Mouse (Mus musculus) olfactory bulb, adult 2 months (tissue): ENCODE results near the gene Rad51. TPM values are rescaled to one million over a fixed set of nuclear protein-coding genes. Genes with fewer than 3 reads are reported as not detected.

Experiments
- H3K27ac ChIP-seq: fragments of 200-500 bp; 2 replicates; pipeline ENCODE4 v1.5.1; 2012; ENCODE audit warnings: low read depth, low read length; ENCODE audit not compliant: insufficient read depth
- H3K4me1 ChIP-seq: fragments of 200-500 bp; 2 replicates; pipeline ENCODE4 v1.6.1; 2012; ENCODE audit warnings: low read length; ENCODE audit not compliant: control insufficient read depth, insufficient read depth
- H3K4me3 ChIP-seq: fragments of 200-500 bp; 2 replicates; pipeline ENCODE4 v1.5.1; 2012; ENCODE audit warnings: mild to moderate bottlenecking, low read depth, low read length, moderate library complexity; ENCODE audit not compliant: insufficient read depth
- CTCF ChIP-seq: fragments of 200-500 bp; IDR thresholded peaks from 2 replicates; pipeline ENCODE4 v1.5.1; 2012; ENCODE audit warnings: low read depth, mild to moderate bottlenecking, low read length, moderate library complexity; ENCODE audit not compliant: insufficient read depth
- POLR2A ChIP-seq: fragments of 200-500 bp; IDR thresholded peaks from 2 replicates; pipeline ENCODE4 v1.6.1; 2012; ENCODE audit warnings: mild to moderate bottlenecking, low read depth, low read length, moderate library complexity; ENCODE audit not compliant: insufficient read depth
- WGBS: fragments of 180-500 bp; shearing (Covaris S2); methylation state at CpG from one replicate; pipeline ENCODE4 v1.1.7; 2018; 5-methylcytosine and 5-hydroxymethylcytosine counted together
- polyA plus RNA-seq: library from polyadenylated mRNA; stranded (reverse); fragments of >200 nt; gene quantifications from 2 replicates; pipeline ENCODE4 v1.2.4, GENCODE M21; 2012; ENCODE audit warnings: low replicate concordance; ENCODE audit not compliant: missing spikeins, insufficient read depth, insufficient read length

The Rad51 gene
- polyA plus RNA-seq, 1 experiment, result not detected

DNA sequence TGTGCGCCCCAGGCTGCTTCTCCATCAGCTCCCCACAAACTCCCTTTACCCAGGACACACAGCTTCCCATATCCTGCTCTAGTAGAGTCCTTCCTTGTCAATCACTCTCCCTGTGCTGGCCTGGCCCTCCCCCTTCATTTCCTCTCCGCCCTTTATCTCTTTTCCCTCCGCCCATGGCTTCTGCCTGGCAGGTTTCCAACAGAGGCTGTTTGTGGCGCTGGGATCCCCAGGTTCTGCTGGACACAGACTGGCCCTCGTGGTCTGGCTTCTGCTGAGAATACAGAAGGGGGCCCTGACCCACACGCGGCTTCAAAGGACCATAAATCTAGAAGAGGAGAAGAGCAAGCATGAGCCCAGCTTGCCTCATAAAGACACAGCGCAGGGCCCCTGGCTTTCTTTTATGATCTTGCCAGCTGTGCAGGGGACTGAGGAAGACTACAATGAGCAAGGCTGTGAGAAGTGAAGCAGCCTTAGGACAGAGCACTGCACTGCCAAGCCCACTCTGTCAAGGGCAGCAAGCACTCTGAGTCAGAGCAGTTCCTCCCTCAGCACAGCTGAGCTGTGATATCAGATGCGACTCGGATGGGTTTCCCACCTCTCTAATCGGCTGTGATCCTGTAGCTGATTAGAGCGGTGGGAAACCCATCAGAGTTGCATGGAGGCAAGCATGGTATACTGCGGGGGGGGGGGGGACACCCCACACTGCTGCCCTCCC is 60.4 kb downstream of the Rad51 start:
- no peak overlapping the region for H3K4me3 ChIP-seq

DNA sequence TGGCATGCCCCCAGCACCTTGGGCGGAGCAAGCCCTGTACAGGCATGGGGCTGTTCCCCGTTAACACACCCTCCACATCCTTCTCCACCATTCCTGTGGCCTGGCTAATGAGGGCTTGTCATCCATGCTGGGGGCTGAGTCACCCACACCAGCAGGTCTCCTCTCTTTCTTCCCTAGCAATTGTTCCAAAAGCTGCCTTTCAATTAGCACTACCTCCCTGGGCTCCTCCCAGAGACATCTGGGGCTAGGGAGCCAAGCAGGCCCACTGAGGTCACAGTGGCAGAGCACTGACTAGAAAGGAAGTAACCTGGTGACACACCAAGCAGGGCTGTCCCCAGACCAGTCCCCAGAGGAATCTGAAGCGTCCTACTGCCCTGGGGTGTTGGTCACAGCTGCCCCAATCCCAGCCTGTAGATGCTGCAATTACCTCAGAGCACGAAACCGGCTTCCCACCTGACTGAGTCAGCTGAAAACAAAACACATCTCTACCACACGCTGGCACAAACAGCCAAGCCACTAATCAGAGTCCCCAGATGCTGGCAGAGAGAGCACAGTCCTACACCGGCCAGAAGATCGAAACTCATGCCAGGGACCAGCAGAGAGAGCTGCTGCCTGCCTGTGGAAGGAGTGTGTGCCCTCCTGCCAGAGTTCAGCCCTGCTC is 61.5 kb downstream of the Rad51 start, which contains the start of gene Gm14137:
Gene Gm14137, plus strand, starts transcription at position 519 of the 661 bp plus-strand sequence.
- Histone ChIP-seq H3K27ac (peak within 1 kb of the TSS; percentile 76), H3K4me3 (no peak within 1 kb of the TSS), H3K4me1 (peaks cover 57% of the 10 kb centered on the region)
- WGBS, result 14% methylated on average over 8 of the region's 8 CpGs
- no peak for TF ChIP-seq POLR2A
- no peak for TF ChIP-seq CTCF

More for the DNA sequence above, 60.4 kb downstream of the Rad51 start:
- Histone ChIP-seq H3K4me1 (peaks cover 54% of the 10 kb centered on the region), H3K27ac (peak overlapping the region; percentile 76)
- 25% methylated on average over 13 of the region's 13 CpGs for WGBS
- TF ChIP-seq CTCF, result no peak
- TF ChIP-seq POLR2A, result no peak

DNA sequence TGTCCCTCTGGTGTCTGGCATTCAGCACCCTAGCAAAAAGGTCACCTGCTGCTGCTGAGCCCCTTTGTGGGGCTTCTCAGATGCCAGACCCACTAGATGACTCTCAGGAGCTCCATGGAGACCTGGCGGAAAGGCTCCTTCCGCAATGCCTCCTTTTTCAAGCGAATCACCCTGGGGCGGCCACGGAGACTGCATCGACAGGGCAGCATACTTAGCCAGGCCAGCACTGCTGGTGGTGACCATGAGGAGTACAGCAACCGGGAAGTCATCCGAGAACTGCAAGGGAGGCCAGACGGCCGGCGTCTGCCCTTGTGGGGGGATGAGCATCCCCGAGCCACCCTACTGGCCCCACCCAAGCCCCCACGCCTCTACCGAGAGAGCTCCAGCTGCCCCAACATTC is 62.3 kb downstream of the Rad51 start:
- Histone ChIP-seq H3K4me1 (peaks cover 51% of the 10 kb centered on the region), H3K27ac (peak overlapping the region; percentile 76), H3K4me3 (no peak overlapping the region)
- no peak for TF ChIP-seq POLR2A
- 72% methylated on average over 14 of the region's 14 CpGs for WGBS

DNA sequence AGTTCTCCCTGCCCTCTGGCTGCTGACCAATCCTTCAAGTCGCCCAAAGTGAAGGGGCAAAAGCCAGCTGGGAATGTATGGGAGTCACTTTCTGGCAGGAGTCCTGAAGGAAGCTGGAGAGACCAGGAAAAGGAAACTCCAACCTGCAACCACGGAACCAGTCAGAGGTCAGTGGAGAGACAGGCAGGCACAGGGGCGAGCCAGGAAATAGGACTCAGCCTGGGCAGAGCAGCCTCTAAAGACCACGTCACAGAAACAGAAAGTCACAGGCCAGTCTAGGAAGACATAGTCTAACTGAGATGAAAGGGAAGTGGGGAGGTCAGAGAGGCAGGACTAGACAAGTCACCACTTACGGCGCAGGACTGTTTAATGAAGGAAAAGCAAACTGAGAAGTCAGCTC is 63.0 kb downstream of the Rad51 start:
- Histone ChIP-seq H3K4me1 (peaks cover 47% of the 10 kb centered on the region), H3K4me3 (no peak overlapping the region), H3K27ac (no peak overlapping the region)
- TF ChIP-seq POLR2A, result no peak
- TF ChIP-seq CTCF, result no peak
- WGBS, result 82% methylated on average over 6 of the region's 6 CpGs

DNA sequence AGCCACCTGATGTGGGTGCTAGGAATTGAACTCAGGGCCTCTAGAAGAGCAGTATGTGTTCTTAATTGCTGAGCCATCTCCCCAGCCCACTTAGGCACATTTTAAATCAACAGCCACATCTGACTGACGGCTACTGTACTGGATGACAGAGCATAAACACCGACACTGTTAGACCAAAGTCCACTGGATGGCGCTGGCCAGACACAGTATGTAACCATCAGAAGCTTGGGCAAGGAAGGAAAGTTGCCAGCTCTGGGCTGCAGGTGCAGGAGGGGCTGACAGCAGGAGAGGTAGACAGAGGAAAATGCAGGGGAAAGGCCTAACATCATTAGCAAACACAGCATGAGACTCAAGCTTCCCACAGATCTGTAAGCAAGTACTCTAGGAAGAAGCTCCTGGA is 64.2 kb downstream of the Rad51 start:
- Histone ChIP-seq H3K27ac (no peak overlapping the region), H3K4me1 (peaks cover 43% of the 10 kb centered on the region), H3K4me3 (no peak overlapping the region)
- TF ChIP-seq POLR2A (no peak), CTCF (no peak)
- 66% methylated on average over 3 of the region's 3 CpGs for WGBS

DNA sequence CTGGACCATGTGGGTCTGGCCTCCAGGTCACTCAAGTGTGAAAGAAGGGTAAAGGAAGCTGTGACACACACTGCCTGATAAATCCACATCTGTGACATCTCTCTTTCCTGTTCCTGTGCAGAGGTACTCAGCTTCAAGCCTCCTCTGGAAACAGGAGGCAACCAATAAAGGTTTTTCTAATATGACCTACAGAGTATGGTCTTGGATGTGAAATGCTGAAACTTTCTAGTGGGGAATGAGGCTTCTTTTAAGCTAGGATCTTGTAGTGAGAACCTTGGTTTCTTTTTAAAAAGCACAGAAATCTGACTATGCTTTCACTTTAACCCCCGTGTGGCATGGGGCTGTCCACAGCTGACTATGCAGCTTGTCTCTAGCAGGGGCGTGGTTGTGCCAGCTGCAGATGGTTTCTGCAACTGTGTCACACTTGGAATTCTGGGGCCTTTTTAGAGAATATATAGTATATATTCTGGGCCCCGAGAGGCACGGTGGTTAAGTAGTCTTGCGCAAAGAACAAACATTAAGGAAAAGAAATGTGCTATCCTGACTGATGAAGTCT is 64.9 kb downstream of the Rad51 start:
- peaks cover 37% of the 10 kb centered on the region for H3K4me1 ChIP-seq
- 60% methylated on average over 5 of the region's 5 CpGs for WGBS
- H3K4me3 ChIP-seq, result no peak overlapping the region

DNA sequence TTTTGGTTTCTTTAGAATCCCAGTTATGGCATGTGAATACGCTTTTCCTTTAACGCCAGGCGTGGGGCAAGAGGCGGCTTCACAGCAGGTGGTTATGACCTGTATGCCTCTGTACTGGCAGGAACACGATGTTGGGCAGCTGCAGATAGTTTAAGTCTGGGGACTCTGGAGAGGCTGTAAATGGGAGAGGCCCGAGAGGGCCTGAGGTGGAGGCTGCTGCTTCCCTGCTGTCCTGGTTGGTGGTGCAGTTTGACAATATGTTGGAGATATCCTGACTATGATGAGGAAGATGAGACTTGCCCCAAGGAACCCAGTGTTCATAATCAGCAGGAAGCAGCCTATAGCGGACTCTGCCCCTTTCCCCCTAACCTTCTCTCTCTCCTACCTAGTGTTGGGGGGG is 70.3 kb downstream of the Rad51 start:
- TF ChIP-seq CTCF (no peak), POLR2A (no peak)
- 82% methylated on average over 7 of the region's 7 CpGs for WGBS
- H3K27ac ChIP-seq, result no peak overlapping the region
- no peak overlapping the region for H3K4me3 ChIP-seq
- H3K4me1 ChIP-seq, result peaks cover 3% of the 10 kb centered on the region; the same call in 1 of the 2 replicates

More for the DNA sequence above, 64.9 kb downstream of the Rad51 start:
- TF ChIP-seq CTCF, result no peak
- TF ChIP-seq POLR2A, result no peak
- no peak overlapping the region for H3K27ac ChIP-seq

DNA sequence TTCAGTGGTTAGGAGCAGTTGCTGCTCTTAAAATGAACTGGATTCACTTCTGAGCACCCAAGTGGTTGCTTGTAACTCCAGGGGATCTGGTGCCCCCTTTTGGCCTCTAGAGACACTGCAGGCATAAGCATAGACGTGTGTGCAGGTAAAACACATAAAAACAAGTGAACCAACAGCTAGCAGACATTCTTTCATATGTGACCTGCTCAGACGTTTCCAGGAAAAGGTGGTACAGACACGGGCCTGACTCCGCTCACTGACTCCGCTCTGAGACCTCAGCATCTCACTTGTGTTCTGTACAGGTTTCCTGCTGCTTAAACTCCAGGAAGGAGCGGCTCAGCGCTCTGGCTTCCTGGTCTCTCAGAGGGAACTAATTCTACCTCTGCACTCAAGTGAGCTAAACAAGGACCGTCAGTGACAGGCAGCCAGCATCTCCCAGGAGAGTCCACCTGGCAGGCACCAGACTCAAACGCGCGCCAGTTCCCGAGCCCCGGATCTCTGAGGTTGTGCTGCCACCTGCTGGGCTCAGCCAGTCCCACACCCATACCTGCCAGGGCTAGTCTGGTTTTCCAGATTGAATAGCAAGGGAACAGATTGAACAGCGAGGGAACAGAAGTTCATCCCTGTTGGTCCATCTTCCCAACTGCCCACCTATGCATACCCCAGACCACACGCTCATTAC is 76.6 kb downstream of the Rad51 start:
- 6% methylated on average over 15 of the region's 15 CpGs for WGBS
- TF ChIP-seq POLR2A (no peak), CTCF (peak; percentile 64)
- Histone ChIP-seq H3K4me1 (peaks cover 3% of the 10 kb centered on the region; the same call in 1 of the 2 replicates), H3K4me3 (peak overlapping the region; percentile 29), H3K27ac (no peak overlapping the region)
